Mouse (Mus musculus) megakaryocyte-erythroid progenitor cell, adult 5-6 weeks (primary cell): Measurements from ENCODE around the gene Timmdc1. TPM values are rescaled to one million over a fixed set of nuclear protein-coding genes. Genes with fewer than 3 reads are reported as not detected.

Experiments used
- ATAC-seq: replicated peaks from 2 replicates; pipeline ENCODE4 v1.8.0; 2016; ENCODE audit warnings: mild to moderate bottlenecking, inconsistent platforms; ENCODE audit not compliant: severe bottlenecking, poor library complexity, low FRiP score, low TSS enrichment
- total RNA-seq, 2 experiments: library from RNA; stranded (forward) in 1 of 2; stranded (reverse) in 1 of 2; fragments of 200-1000, 215-1000 nt in 1 of 2; fragments of >200 nt in 1 of 2; fragmentation: Nextera tagmentation in 1 of 2; gene quantifications; 2 replicates each; pipeline ENCODE4 v1.2.3; 2014 to 2017

Timmdc1 gene
- 22.1 and 23.3 TPM in 2 replicates for total RNA-seq (2014; fragmentation: Nextera tagmentation)
- total RNA-seq (2017), result 32.0 and 33.0 TPM in 2 replicates

GRCm38 (mm10) chr16:38522129-38523084, at the start of gene Timmdc1:
Gene Timmdc1, minus strand, starts transcription at chr16:38522663.
- peak; percentile 99 for ATAC-seq

GRCm38 (mm10) chr16:38571481-38571880, 49.0 kb upstream of the Timmdc1 start:
- no peak for ATAC-seq

DNA sequence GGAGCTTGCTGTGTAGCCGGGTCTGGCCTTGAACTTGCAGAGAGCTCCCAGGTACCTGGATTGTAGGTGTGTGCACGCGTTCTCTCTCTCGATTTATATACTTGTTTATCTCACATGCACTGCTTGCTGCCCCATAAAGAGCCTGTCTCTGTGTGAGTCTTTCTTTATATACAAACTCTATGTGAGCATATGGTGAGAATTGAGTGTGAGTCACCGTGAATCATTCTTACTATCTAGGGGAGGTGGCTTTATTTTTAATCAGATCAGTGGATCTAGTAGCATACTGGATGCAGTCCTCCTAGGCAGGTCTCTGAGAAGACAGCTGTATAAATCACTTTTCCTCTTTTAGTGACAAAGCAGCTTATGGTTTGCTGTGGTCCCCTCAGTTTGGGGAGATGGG, 45.7 kb upstream of the Timmdc1 start:
- ATAC-seq, result no peak

DNA sequence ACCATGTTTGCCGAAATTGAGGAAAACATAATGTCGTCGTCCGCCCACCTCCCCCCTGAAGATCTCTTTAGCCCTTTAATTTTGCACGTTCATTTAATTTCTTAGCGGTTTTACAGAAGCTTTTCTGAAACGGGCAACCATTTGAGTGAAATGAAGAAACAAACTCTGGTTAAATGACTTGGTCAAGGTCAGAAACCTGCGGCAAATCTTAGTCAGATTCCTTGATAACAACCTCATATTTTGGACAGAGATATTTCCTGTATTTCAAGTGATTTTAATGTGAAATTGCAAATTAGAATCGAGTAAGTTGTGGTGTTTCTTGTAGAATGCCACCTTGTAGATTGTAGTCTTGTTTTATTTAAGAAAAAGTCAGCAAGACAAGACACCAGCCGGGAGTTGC, 41.1 kb upstream of the Timmdc1 start:
- ATAC-seq, result no peak

- peak; percentile 64 for ATAC-seq
Observed at GRCm38 (mm10) chr16:38562968-38563327, 40.5 kb upstream of the Timmdc1 start.

DNA sequence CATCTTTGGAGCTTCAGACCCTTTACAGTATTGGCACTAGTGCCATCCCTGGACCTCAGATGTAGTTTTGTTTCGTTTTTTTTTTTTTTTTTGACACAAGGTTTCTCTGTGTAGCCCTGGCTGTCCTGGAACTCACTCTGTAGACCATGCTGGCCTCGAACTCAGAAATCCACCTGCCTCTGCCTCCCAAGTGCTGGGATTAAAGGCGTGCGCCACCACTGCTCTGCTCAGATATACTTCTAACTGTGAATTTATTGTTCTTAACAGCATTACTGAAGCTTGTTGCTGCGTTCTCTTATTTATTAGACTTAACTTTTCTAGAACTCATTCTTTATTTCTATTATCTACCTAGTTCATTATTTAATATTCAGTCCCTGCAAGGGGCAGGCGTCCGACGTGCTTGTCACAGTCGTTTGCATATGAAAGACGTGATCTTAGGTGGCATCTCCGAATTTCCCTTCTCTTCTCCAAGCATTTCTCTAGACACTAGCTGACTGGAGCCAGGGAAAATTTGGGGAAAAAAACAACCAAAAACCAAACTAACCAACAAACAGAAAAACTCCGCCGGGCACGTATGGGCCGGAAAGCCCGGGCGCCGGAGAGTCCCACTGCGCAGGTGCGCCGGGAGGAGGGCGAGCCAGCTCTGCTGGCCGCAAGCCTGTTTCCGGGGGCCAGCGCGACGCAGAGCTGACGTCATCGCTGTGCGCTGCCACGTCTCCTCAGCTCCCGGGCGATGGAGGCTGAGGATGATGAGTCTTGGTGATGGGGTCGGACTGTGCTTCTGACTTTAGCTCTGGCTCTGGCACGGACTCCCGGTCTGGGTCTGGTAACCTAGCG, 39.9 kb upstream of the Timmdc1 start:
- peak; percentile 96 for ATAC-seq

DNA sequence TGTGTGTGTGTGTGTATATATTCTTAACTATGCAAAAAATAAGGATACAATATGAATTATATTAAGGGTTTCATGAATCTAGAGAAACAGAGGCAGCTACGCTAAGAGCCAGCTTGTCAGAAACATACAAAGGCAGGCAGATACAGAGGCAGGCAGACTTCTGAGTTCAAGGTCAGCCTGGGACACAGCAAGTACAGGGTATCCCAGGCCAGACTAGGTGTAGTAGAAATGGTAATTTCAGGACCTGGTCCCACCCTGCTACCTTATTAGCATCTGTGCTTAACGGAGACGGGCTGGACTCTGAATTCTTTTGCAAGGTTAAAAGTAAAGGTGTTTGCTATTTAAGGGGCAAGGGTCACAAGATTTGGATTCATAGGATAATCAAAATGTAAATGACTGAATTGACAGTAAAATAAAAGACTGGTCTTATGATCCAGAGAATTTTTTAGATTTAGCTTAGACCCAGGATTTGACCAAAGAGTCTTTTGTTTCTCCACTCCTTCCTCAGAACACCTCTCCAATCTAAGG, 35.8 kb upstream of the Timmdc1 start, which contains the start of gene Tmem39a:
TSS of gene Tmem39a (plus strand) at position 478 of the 528 bp plus-strand sequence.
- no peak for ATAC-seq

DNA sequence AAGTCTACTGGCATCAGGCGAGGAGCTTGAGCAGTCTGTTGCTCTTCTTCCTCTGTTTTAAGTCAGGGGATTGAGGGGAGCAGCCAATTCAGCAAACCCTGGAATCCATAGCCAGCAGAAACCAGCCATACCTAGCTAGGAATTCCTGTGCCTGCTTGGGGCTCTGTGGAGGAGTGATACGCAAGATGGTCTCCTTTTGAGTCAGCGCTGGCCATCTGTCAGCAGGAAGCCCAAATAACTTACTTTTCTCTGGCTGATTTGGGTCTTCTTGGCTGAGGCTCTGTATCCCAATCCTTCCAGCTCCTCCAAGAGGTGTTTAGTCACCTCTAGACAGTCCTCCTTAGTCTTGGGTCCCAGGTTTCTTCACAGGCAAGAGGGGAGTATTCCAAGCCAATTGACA, 33.5 kb upstream of the Timmdc1 start:
- ATAC-seq, result no peak

DNA sequence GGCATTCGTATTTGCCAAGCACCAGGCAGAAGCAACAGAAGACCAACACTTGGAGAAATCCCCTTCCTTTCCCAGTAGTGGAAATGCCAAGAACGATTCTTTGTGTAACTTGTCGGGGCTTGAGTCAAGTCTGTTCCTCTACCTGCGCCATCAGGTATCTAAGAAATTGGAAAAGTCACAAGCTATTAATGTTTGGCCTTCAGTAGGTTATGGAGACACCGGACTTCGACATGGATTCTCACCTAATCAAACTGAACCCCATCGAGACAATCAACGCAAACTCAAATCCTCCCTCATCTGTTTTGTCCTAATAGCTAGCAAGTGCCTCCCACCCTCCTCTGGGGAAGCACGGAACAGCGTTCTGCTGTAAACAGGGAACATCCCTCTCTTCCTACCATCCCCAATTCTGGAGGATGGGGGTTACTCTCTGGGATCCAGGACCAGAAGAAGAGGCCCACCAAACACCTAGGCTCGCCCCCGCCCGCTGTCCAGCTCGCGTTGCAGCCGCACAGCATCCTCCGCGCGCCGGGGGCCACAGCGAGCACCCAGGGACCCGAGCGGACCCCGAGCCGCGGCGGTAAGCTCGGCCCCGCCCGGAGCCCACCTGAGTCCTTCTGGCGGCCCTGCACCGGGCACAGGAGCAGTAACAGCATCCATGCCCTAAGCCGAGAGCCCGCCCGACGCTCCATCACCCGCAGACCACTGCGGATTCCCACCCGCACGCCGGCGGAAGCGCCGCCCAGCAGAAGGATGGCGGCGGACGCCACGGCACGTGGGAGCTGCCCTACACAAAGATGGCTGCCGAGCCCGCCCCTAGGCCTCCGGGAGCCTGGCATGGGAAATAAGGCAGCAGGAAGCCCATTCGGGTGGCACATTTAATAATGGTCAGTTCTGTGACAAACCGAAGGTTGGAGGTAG, 27.3 kb upstream of the Timmdc1 start, which contains the start of gene Poglut1:
TSS of gene Poglut1 (minus strand) at position 780 of the 918 bp plus-strand sequence.
- ATAC-seq, result peak; percentile 93

DNA sequence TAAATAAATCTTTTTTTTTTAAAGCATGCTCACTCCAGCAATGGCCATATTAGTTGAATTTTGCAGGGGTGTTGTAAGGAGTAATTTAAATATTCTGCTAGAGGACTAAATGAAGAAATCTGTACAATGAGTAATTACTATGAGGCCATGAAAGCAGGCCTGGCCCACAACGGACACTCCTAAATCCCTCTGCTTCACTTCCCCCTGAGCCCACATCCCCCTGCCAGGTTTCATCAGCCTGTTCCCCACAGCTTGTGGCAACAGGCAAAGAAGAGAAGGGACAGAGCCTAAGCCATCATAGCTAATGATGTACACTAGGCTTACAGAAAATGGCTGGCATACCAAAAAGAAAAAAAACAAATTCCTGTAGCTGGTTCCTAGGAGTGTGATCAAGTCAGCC, 25.5 kb upstream of the Timmdc1 start:
- ATAC-seq, result no peak

DNA sequence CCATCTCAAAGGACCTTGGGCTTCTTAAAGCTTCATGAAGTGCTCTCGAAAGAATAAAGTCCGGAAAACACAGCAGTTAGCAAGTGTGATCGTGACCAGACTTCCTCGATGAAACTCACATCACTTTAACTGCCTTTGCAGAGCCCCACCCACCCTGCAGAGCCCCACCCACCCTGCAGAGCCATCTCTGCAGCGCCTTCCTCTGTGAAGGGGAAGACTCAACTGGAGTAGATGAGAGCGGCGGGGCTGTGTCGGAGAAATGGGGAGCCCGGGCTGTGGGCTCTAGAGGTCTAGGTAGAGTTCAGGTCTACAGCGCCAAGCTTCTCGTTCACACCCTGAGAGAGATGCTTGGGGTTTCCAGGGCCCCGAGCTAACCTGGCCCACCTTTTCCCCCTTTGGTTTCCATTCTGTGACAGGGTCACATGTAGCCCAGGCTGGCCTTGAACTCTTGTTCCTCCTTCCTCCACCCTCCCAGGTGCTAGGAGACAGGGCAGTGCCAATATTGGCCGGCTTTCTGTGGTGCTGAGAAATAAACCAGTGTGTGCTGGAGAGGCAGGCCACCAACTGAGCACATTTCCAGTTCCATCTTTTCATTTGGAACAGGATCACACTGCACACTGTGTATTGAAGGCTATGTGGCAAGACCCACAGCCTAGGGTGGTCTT, 16.4 kb upstream of the Timmdc1 start:
- no peak for ATAC-seq

- peak; percentile 95 for ATAC-seq
Observed at GRCm38 (mm10) chr16:38536544-38537146, 14.2 kb upstream of the Timmdc1 start.

- no peak for ATAC-seq
Observed at GRCm38 (mm10) chr16:38526264-38526663, 3.8 kb upstream of the Timmdc1 start.

GRCm38 (mm10) chr16:38521211-38521987, 1.1 kb downstream of the Timmdc1 start:
- ATAC-seq, result no peak

GRCm38 (mm10) chr16:38519140-38519539, 3.3 kb downstream of the Timmdc1 start:
- ATAC-seq, result no peak

GRCm38 (mm10) chr16:38510846-38511245, 11.6 kb downstream of the Timmdc1 start:
- ATAC-seq, result no peak

- ATAC-seq, result peak; percentile 84
Observed at GRCm38 (mm10) chr16:38506041-38506634, 16.3 kb downstream of the Timmdc1 start.
